Mouse (Mus musculus) monocyte, adult 59 days (primary cell): ENCODE results near the gene Ttc39d. TPM values are rescaled to one million over a fixed set of nuclear protein-coding genes. Genes with fewer than 3 reads are reported as not detected.

ENCODE experiments used
- total RNA-seq, 2 experiments: library from RNA; stranded (reverse); gene quantifications; one replicate each; pipeline ENCODE4 v1.2.4; 2023

The Ttc39d gene
- total RNA-seq, result not detected

GRCm38 (mm10) chr17:80206671-80207581, at the start of gene Ttc39d, which contains the start of gene Srsf7:
Gene Ttc39d, plus strand, starts transcription at chr17:80207460.
Gene Srsf7, minus strand, starts transcription at chr17:80207307.

DNA sequence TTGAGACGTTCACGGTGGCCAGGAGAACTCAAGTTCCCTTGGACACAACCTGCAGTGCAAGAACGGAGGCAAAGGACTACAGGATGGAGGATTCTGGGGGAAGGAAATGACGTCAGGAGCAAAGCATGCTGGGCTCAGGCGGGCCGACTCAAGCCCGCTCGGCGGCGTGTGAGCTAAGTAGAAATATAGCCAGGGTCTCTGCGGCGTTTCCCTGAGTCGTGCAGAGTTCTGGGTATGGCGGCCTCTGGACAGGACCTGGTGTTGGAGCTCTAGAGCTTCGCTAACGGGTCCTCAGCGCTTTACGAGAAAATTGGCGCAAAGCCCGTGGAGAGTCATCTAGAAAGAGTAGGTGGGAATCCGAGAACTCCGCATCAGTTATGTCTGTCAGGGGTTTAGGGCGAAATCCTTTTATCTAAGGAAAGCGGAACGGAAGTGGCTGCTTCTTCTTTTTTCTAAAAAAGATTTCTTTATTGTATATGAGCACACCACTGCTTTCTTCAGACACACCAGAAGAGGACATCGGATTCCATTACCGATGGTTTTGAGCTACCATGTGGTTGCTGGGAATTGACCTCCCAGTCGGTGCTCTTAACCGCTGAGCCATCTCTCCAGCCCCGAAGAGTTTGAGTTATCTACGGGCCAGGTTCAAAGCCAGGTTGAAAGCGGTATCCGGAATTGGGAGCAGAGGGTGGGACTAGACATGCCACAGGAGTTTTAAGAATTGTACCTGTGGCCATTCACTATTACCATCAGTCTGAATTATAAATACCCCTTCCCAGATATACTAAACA, 17.3 kb downstream of the Ttc39d start, which contains the start of gene Gemin6:
TSS of gene Gemin6 (plus strand) at position 116 of the 791 bp plus-strand sequence.

Other genes starting within 250 kb of the Ttc39d start
- gene Hnrnpll, start 145.1 kb upstream of the Ttc39d start, total RNA-seq, result 10 to 100 TPM; 64.7 to 70.0 TPM
- gene Galm, start 80.0 kb upstream of the Ttc39d start, total RNA-seq, result 1 to 10 TPM; 4.5 to 4.9 TPM
- 100 to 1,000 TPM; 217 to 223 TPM for gene Srsf7, start 153 bp upstream of the Ttc39d start, total RNA-seq
- 1 to 10 TPM in 1 of 2 experiments, under 1 TPM in 1; 0.79 to 2.8 TPM for gene Gemin6, start 17.0 kb downstream of the Ttc39d start, total RNA-seq
- gene Morn2, start 82.7 kb downstream of the Ttc39d start, total RNA-seq, result 1 to 10 TPM in 1 of 2 experiments, under 1 TPM in 1; 0.91 to 1.4 TPM
- gene Dhx57, start 83.0 kb downstream of the Ttc39d start, total RNA-seq, result 10 to 100 TPM; 22.9 to 24.0 TPM
- gene Arhgef33, start 99.9 kb downstream of the Ttc39d start, total RNA-seq, result 1 to 10 TPM in 1 of 2 experiments, not detected in 1; 2.0 TPM
- gene Gm10190, start 166.1 kb downstream of the Ttc39d start, total RNA-seq, result not detected